31 mouse cellular contexts compared by ENCODE assay signal in the genomic region with DNA sequence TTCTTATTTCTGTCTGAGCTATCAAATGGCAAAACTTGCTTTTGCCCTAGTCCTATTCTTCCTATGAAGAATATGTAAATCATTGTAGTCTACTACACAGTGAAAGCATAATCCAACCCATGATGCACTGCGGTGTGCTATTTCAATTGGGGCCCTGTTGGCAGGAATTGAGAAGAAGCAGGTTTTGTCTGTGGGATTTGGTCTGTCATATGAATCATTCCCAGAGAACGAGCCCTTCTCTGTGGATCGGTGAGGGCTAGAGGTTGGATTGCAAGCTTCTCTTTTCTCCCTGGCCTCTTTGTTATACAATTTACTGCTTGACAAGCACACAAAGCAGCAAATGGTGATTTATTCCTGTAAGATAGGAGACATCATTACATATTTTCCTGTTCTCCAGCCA.
DNase-seq lines count a peak whose midpoint lies in the region; ATAC-seq and TF ChIP-seq lines count a peak whose summit lies in the region.
"Had no signal": no experiment of that assay in that cellular context is flagged by ENCODE, and none has a peak within 500 bp of the region (broad histone marks: within the 10 kb centered on the region; RNA-seq: fewer than 3 reads in every experiment).

No protein-coding gene starts in this region.

- no peaks in the 10 kb centered on the region for H3K9me3 ChIP-seq in neural tube, embryonic 11.5 days (ENCODE audit: control insufficient read depth, low read length)
- H3K9me3 ChIP-seq in neural tube, embryonic 15.5 days (replicated peaks), result no peaks in the 10 kb centered on the region
- no peaks in the 10 kb centered on the region for H3K9me3 ChIP-seq in stomach, postnatal 0 days (ENCODE audit: control insufficient read depth, low read length)
- H3K9me3 ChIP-seq: embryonic facial prominence, embryonic 10.5 days; embryonic facial prominence, embryonic 13.5 days; forebrain, embryonic 12.5 days; forebrain, embryonic 15.5 days; G1E; heart, embryonic 12.5 days; heart, embryonic 15.5 days had no signal

- peak; percentile 77 for TF ChIP-seq EP300 in stomach, postnatal 0 days (optimal IDR thresholded peaks at IDR 0.05)

- no peaks in the 10 kb centered on the region for H3K27me3 ChIP-seq in neural tube, embryonic 11.5 days (ENCODE audit: control insufficient read depth, insufficient read depth, low read length)
- H3K27me3 ChIP-seq in neural tube, embryonic 15.5 days (replicated peaks), result no peaks in the 10 kb centered on the region
- no peaks in the 10 kb centered on the region for H3K27me3 ChIP-seq in stomach, postnatal 0 days (ENCODE audit: control insufficient read depth, insufficient read depth, low read length)
- H3K27me3 ChIP-seq: CH12.LX; embryonic facial prominence, embryonic 13.5 days; forebrain, embryonic 15.5 days; heart, embryonic 12.5 days; heart, embryonic 15.5 days had no signal

- H3K36me3 ChIP-seq in neural tube, embryonic 11.5 days (ENCODE audit: control insufficient read depth, insufficient read depth, low read length), result no peaks in the 10 kb centered on the region
- no peaks in the 10 kb centered on the region for H3K36me3 ChIP-seq in neural tube, embryonic 15.5 days
- H3K36me3 ChIP-seq in stomach, postnatal 0 days (ENCODE audit: control insufficient read depth, insufficient read depth, low read length), result no peaks in the 10 kb centered on the region
- H3K36me3 ChIP-seq: embryonic facial prominence, embryonic 10.5 days; embryonic facial prominence, embryonic 13.5 days; forebrain, embryonic 12.5 days; forebrain, embryonic 15.5 days; G1E; heart, embryonic 12.5 days; heart, embryonic 15.5 days had no signal

- ATAC-seq in neural tube, embryonic 11.5 days (ENCODE audit: insufficient read depth, low FRiP score, low TSS enrichment), result peak; percentile 45; the same call in 1 of the 2 replicates
- ATAC-seq in neural tube, embryonic 15.5 days (ENCODE audit: low FRiP score), result no peak
- no peak for ATAC-seq in stomach, postnatal 0 days (ENCODE audit: low FRiP score, low TSS enrichment)
- ATAC-seq in frontal cortex, adult (ENCODE audit: low TSS enrichment), result no peak
- ATAC-seq: forebrain, embryonic 15.5 days; hindbrain, postnatal 0 days; inflammation-experienced regulatory T-cells, adult 6 months; intestine, embryonic 16.5 days had no signal

- H3K9ac ChIP-seq in neural tube, embryonic 11.5 days (ENCODE audit: low read length), result no peak overlapping the region
- no peak overlapping the region for H3K9ac ChIP-seq in neural tube, embryonic 15.5 days (replicated peaks)
- H3K9ac ChIP-seq in stomach, postnatal 0 days (ENCODE audit: low read length), result no peak overlapping the region
- H3K9ac ChIP-seq: embryonic facial prominence, embryonic 13.5 days; forebrain, embryonic 12.5 days; forebrain, embryonic 15.5 days; heart, embryonic 12.5 days; heart, embryonic 15.5 days; hindbrain, embryonic 14.5 days had no signal

- H3K4me2 ChIP-seq in neural tube, embryonic 11.5 days (ENCODE audit: low read depth), result no peak overlapping the region
- H3K4me2 ChIP-seq in neural tube, embryonic 15.5 days, result no peak overlapping the region
- H3K4me2 ChIP-seq in stomach, postnatal 0 days (replicated peaks; ENCODE audit: low read depth), result no peak overlapping the region
- H3K4me2 ChIP-seq: embryonic facial prominence, embryonic 13.5 days; forebrain, embryonic 12.5 days; forebrain, embryonic 15.5 days; heart, embryonic 12.5 days; heart, embryonic 15.5 days; hindbrain, embryonic 14.5 days had no signal

- H3K4me1 ChIP-seq in neural tube, embryonic 11.5 days (ENCODE audit: control insufficient read depth, insufficient read depth, low read length), result 0 out of 2 replicates have a peak, but pooled peaks cover 2% of the 10 kb centered on the region
- H3K4me1 ChIP-seq in neural tube, embryonic 15.5 days, result no peaks in the 10 kb centered on the region
- no peaks in the 10 kb centered on the region for H3K4me1 ChIP-seq in stomach, postnatal 0 days (replicated peaks; ENCODE audit: control insufficient read depth, insufficient read depth)
- H3K4me1 ChIP-seq: embryonic facial prominence, embryonic 10.5 days; embryonic facial prominence, embryonic 13.5 days; forebrain, embryonic 12.5 days; forebrain, embryonic 15.5 days; heart, embryonic 12.5 days; heart, embryonic 15.5 days had no signal

- H3K4me3 ChIP-seq in neural tube, embryonic 11.5 days (ENCODE audit: low read depth, low read length), result no peak overlapping the region
- no peak overlapping the region for H3K4me3 ChIP-seq in neural tube, embryonic 15.5 days (replicated peaks)
- H3K4me3 ChIP-seq in stomach, postnatal 0 days (ENCODE audit: low read depth, low read length), result no peak overlapping the region
- H3K4me3 ChIP-seq: embryonic facial prominence, embryonic 10.5 days; embryonic facial prominence, embryonic 13.5 days; erythroblast, embryonic 14.5 days; forebrain, embryonic 12.5 days; forebrain, embryonic 15.5 days; heart, embryonic 12.5 days; heart, embryonic 15.5 days had no signal

- DNase-seq in heart, adult 11 months, result peak; percentile 45
- no peak for DNase-seq in heart, postnatal 4 days
- no peak for DNase-seq in neural tube, embryonic 11.5 days (ENCODE audit: low spot score)
- peak; percentile 30 for DNase-seq in embryo, embryonic 11 days
- DNase-seq in stomach, postnatal 0 days (ENCODE audit: low spot score), result no peak
- DNase-seq in ovary, adult 18-20 months (ENCODE audit: low spot score), result no peak
- DNase-seq: adrenal gland, adult 2 months; adrenal gland, postnatal 14 days; B cell, adult 2 months; cerebellum, adult 11-12 months; cerebellum, adult 8-10 months; cerebellum, postnatal 10 days; gastrocnemius, postnatal 14 days; heart, adult 18-20 months; heart, postnatal 10 days; heart, postnatal 36 days had no signal

- peak overlapping the region; percentile 17; the same call in 1 of the 2 replicates for H3K27ac ChIP-seq in neural tube, embryonic 11.5 days (ENCODE audit: low read depth, low read length)
- H3K27ac ChIP-seq in neural tube, embryonic 15.5 days (replicated peaks), result no peak overlapping the region
- H3K27ac ChIP-seq in stomach, postnatal 0 days (replicated peaks), result no peak overlapping the region
- H3K27ac ChIP-seq: embryonic facial prominence, embryonic 10.5 days; embryonic facial prominence, embryonic 13.5 days; forebrain, embryonic 12.5 days; forebrain, embryonic 15.5 days; heart, embryonic 15.5 days; hindbrain, embryonic 14.5 days; hindbrain, postnatal 0 days had no signal

- no peak for TF ChIP-seq CTCF in stomach, postnatal 0 days (IDR thresholded peaks at IDR 0.05; ENCODE audit: low read depth)

- 38% methylated on average over 3 of the region's 3 CpGs for WGBS in neural tube, embryonic 11.5 days
- WGBS in neural tube, embryonic 15.5 days, result 14% methylated on average over 3 of the region's 3 CpGs
- 38% methylated on average over 3 of the region's 3 CpGs for WGBS in stomach, postnatal 0 days

Comparison
In these comparisons a context has a peak if more than half of its experiments do, and no peak if none do; other contexts are left out.
1. DNase-seq: peak in heart, adult 11 months (single experiment) and embryo, embryonic 11 days (single experiment); none in heart, postnatal 4 days (single experiment), neural tube, embryonic 11.5 days (single experiment), stomach, postnatal 0 days (single experiment) and ovary, adult 18-20 months (single experiment).